Mouse (Mus musculus) hindbrain, postnatal 0 days (tissue): ENCODE measurements around the gene Mc3r. TPM values are rescaled to one million over a fixed set of nuclear protein-coding genes. Genes with fewer than 3 reads are reported as not detected.
A peak's percentile ranks its signal among the peaks of the same experiment; 100 is the strongest.

ENCODE experiments used
- ATAC-seq: fragments of 200-750 bp; cut with Nextera tagmentation; 2 replicates; pipeline ENCODE4 v1.8.0; 2017; ENCODE audit warnings: mild to moderate bottlenecking, moderate TSS enrichment, moderate library complexity
- DNase-seq: peaks from one replicate; pipeline ENCODE4 v3.0.0-alpha.2; 2015; ENCODE audit warnings: low spot score
- H3K27ac ChIP-seq: fragments of 300-500 bp; sonication (generic); 2 replicates; pipeline ENCODE4 v1.5.1; 2014; ENCODE audit warnings: mild to moderate bottlenecking
- H3K27me3 ChIP-seq: fragments of 300-500 bp; sonication (generic); 2 replicates; pipeline ENCODE4 v1.6.1; 2014; ENCODE audit warnings: low read length, mixed read lengths; ENCODE audit not compliant: insufficient read depth
- H3K36me3 ChIP-seq: fragments of 300-500 bp; sonication (generic); 2 replicates; pipeline ENCODE4 v1.6.1; 2014; ENCODE audit warnings: low read length, mixed read lengths; ENCODE audit not compliant: insufficient read depth
- H3K4me1 ChIP-seq: fragments of 300-500 bp; sonication (generic); 2 replicates; pipeline ENCODE4 v1.6.1; 2014; ENCODE audit warnings: antibody characterized with exemption, low read length, mixed read lengths; ENCODE audit not compliant: insufficient read depth
- H3K4me2 ChIP-seq: fragments of 300-500 bp; sonication (generic); 2 replicates; pipeline ENCODE4 v1.6.1; 2014; ENCODE audit warnings: low read depth, mild to moderate bottlenecking, low read length, moderate library complexity, mixed read lengths
- H3K4me3 ChIP-seq: fragments of 300-500 bp; sonication (generic); 2 replicates; pipeline ENCODE4 v1.5.1; 2014; ENCODE audit warnings: low read length
- H3K9ac ChIP-seq: fragments of 300-500 bp; sonication (generic); replicated peaks from 2 replicates; pipeline ENCODE4 v1.6.1; 2014; ENCODE audit warnings: mild to moderate bottlenecking, low read length, moderate library complexity, mixed read lengths
- H3K9me3 ChIP-seq: fragments of 300-500 bp; sonication (generic); 2 replicates; pipeline ENCODE4 v1.6.1; 2016; ENCODE audit warnings: low read length, mixed read lengths
- CTCF ChIP-seq: IDR thresholded peaks from 2 replicates; pipeline ENCODE4 v1.5.1; 2016; ENCODE audit warnings: antibody characterized with exemption, control low read depth, low read depth
- WGBS: fragments of 180-500 bp; shearing (Covaris S2); extraction: QIAGEN DNeasy Blood & Tissue Kit; methylation state at CpG from one replicate; pipeline ENCODE4 v1.1.7; 2014; 5-methylcytosine and 5-hydroxymethylcytosine counted together
- polyA plus RNA-seq: library from polyadenylated mRNA; unstranded; fragments of >200 nt; fragmentation: Nextera tagmentation; extraction: Ambion mirVana; gene quantifications from 2 replicates; pipeline ENCODE4 v1.2.1, GENCODE M21; 2015
- total RNA-seq: library from RNA; depleted of rRNA; stranded (reverse); fragments of >200 nt; gene quantifications from 2 replicates; pipeline ENCODE4 v1.2.3, GENCODE M21; 2014

Mc3r gene
- total and polyA plus RNA-seq, 2 experiments from 2014 or later = 0.31 to 0.38 TPM

DNA sequence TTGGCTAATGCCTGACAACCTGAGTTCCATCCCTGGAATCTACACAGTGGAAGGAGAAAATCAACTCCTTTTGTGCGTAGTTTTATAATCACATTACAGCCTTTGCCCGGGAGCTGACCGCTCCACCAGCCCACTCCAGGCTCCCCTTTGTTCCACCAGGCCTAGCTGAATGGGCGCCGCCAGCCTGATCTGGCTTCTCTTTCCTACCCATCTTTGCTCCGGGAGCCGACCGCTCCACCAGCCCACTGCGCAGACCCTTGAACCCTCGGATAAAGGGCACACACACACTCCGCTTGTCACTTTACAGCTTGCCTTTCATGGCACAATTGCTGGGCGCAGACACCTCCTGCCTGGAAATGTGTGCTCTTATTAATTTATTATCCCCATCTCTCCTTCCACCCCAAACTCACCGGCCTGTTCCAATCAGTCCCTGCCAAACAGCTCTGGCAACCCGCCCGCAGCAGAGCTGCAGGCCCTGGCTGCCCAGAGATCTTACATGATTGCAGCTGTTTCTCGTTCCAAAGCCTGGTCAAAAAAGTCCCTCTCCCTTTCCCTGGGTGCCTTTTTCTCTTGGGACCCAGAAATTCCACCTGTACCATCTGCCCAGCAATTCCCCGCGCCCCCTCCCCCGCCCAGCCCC lies 33.9 kb downstream of the Mc3r start:
- no peaks in the 10 kb centered on the region for H3K4me1 ChIP-seq
- H3K27ac ChIP-seq = peak overlapping the region; percentile 22
- peak; percentile 69; the same call in 1 of the 2 replicates for ATAC-seq
- no peak overlapping the region for H3K4me2 ChIP-seq
- TF ChIP-seq CTCF = no peak
- no peaks in the 10 kb centered on the region for H3K36me3 ChIP-seq
- peak; percentile 72 for DNase-seq
- no peaks in the 10 kb centered on the region for H3K27me3 ChIP-seq
- H3K9ac ChIP-seq = no peak overlapping the region
- H3K9me3 ChIP-seq = no peaks in the 10 kb centered on the region
- H3K4me3 ChIP-seq = no peak overlapping the region
- WGBS = 32% methylated on average over 19 of the region's 19 CpGs

DNA sequence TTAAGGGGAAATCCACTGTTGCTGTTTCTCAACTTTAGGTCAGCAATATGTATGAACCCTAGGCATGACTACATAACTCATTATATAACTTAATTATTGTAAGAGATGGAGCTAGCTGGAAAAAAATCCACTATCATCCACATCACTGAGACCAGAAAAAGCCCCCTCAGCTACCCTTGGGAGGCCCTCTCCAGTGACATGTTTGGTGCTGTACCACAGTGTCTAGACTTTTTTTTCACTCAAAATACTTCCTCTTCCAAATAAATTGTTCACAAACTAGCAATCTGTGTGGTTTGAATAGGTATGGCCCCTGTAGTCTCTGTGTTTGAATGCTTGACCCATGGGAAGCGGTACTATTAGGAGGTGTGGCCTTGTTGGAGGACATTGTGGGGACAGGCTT lies 39.4 kb downstream of the Mc3r start:
- H3K27ac ChIP-seq = no peak overlapping the region
- no peak overlapping the region for H3K4me2 ChIP-seq
- no peak overlapping the region for H3K9ac ChIP-seq
- no peaks in the 10 kb centered on the region for H3K36me3 ChIP-seq
- DNase-seq (no peak), ATAC-seq (no peak)
- no peak overlapping the region for H3K4me3 ChIP-seq
- H3K4me1 ChIP-seq = no peaks in the 10 kb centered on the region
- no peaks in the 10 kb centered on the region for H3K9me3 ChIP-seq
- TF ChIP-seq CTCF = no peak
- H3K27me3 ChIP-seq = no peaks in the 10 kb centered on the region
- 92% methylated on average over 1 of the region's 1 CpGs for WGBS

DNA sequence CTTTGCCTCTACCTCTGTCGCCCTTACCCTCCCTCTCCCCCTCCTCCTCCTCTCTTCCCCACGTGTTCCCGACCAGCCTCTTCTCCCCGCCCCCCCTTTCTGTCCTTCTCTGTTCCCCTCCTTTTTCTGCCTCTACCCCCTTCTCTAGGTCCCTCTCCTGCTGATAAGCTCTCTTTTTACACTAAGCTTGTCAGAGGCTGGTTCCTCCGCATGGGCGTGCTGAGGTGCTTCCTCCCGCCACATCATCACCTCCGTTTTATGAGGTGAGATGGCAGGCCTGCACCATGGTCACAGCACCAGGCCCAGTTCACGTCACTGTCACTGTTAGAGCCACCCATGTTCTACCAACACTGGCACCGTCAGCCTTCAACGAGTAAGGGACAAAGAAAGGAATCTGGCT lies 40.7 kb downstream of the Mc3r start:
- no peaks in the 10 kb centered on the region for H3K36me3 ChIP-seq
- no peaks in the 10 kb centered on the region for H3K4me1 ChIP-seq
- H3K4me2 ChIP-seq = no peak overlapping the region
- ATAC-seq = no peak
- no peak overlapping the region for H3K4me3 ChIP-seq
- H3K27me3 ChIP-seq = no peaks in the 10 kb centered on the region
- no peak overlapping the region for H3K9ac ChIP-seq
- no peak overlapping the region for H3K27ac ChIP-seq
- 34% methylated on average over 10 of the region's 11 CpGs for WGBS
- TF ChIP-seq CTCF = no peak
- no peak for DNase-seq
- H3K9me3 ChIP-seq = no peaks in the 10 kb centered on the region

DNA sequence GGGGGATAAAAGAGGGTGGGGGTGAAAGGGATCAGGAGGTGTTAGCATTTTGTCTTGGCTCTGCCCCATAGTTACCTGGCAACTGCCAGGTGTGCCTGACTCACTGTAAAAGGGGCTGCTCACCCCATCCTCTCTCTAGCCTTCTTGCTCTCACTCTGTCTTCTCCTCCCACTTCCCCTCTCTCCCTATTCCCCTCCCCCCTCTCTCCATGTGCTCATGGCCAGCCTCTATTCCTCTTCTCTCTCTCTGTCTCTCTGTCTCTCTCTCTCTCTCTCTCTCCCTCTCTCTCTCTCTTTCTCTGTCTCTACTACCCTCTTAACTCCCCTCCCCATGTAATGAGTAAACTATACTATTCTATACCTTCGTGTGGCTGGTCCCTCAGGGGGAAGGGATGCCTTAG lies 41.3 kb downstream of the Mc3r start:
- no peak for TF ChIP-seq CTCF
- Histone ChIP-seq H3K4me1 (no peaks in the 10 kb centered on the region), H3K9ac (no peak overlapping the region), H3K27ac (no peak overlapping the region), H3K4me3 (no peak overlapping the region), H3K9me3 (no peaks in the 10 kb centered on the region), H3K36me3 (no peaks in the 10 kb centered on the region), H3K4me2 (no peak overlapping the region), H3K27me3 (no peaks in the 10 kb centered on the region)
- DNase-seq (no peak), ATAC-seq (no peak)
- WGBS = 15% methylated on average over 1 of the region's 1 CpGs

DNA sequence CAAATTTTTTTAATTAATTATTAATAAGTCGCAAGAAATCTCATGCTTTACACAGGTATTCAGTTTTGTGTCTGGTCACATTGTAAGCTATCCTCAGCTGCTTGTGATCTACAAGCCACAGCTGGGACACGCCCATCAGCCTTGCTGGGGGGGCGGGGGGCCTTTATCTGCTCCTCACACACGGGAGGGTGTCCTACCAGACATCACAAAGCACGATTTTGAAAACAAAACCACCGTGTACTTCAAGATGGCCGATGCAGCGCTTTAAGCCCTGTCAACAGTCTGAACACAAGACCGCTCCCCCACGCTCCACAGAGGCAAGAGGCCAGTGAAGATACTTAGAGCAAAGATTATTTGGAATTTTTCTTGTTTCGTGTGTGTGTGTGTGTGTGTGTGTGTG lies 42.2 kb downstream of the Mc3r start:
- H3K9ac ChIP-seq = no peak overlapping the region
- H3K9me3 ChIP-seq = no peaks in the 10 kb centered on the region
- H3K4me3 ChIP-seq = no peak overlapping the region
- H3K36me3 ChIP-seq = no peaks in the 10 kb centered on the region
- WGBS = 82% methylated on average over 11 of the region's 11 CpGs
- TF ChIP-seq CTCF = no peak
- H3K27me3 ChIP-seq = no peaks in the 10 kb centered on the region
- no peak overlapping the region for H3K27ac ChIP-seq
- no peaks in the 10 kb centered on the region for H3K4me1 ChIP-seq
- no peak for DNase-seq
- ATAC-seq = no peak
- no peak overlapping the region for H3K4me2 ChIP-seq

DNA sequence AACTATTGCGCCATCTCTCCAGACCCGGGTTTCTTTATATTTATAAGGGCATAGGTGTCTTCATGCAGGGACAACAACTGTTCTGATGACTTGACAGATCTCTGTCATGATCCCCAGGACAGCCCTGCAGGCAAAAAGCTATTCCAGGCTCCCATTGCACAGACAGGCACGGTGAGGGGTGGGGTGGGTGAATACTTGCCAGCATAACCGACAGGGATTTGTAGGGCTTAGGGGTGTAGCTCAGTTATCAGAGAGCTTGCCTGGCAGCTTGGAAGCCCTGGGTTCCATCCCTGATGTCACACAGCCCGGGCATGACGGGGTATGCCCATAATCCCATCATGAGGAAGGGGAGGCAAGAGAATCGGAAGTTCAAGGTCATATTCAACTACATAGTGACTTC lies 42.7 kb downstream of the Mc3r start:
- no peaks in the 10 kb centered on the region for H3K27me3 ChIP-seq
- no peak overlapping the region for H3K27ac ChIP-seq
- no peaks in the 10 kb centered on the region for H3K36me3 ChIP-seq
- H3K4me1 ChIP-seq = no peaks in the 10 kb centered on the region
- H3K9ac ChIP-seq = no peak overlapping the region
- no peak overlapping the region for H3K4me2 ChIP-seq
- no peaks in the 10 kb centered on the region for H3K9me3 ChIP-seq
- no peak overlapping the region for H3K4me3 ChIP-seq
- 91% methylated on average over 7 of the region's 7 CpGs for WGBS
- DNase-seq (no peak), ATAC-seq (no peak)
- TF ChIP-seq CTCF = no peak

DNA sequence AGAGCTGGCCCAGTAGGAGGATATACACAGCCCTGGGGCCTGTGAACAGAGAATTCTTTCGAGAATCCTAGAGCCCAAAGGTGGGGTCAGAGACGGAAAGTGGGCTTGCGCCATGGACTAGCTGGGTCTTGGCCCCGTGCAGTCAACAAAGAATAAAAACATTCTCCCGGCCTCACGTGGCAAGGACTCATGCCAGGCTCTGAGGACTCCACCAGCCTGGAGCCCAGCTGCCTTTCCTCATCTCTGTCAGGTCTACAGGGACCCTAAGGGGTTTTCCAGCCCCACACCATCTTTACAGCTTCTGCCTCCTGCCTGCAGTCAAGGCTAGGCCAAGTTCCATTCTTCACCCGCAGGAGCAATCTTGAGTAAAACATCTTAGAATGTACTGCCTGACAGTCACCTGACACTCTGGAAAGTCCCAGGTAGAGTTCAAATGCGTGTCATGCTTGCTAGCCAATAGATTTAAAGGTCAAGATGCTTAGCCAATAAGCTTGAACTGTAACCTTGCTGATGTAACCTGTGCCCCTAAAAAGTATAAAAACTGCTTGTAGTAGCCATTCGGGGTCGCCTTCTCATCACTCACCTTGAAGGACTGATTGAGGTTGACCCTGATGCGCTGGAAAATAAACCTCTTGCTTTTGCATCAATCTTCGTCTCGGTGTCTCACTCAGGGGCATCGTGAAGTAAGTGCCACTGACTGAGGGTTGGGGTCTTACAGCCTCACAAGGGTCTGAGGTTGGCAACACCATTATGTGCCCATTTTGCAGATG lies 43.6 kb downstream of the Mc3r start:
- no peaks in the 10 kb centered on the region for H3K36me3 ChIP-seq
- ATAC-seq (no peak), DNase-seq (no peak)
- no peak overlapping the region for H3K4me2 ChIP-seq
- no peaks in the 10 kb centered on the region for H3K9me3 ChIP-seq
- no peaks in the 10 kb centered on the region for H3K27me3 ChIP-seq
- no peak overlapping the region for H3K4me3 ChIP-seq
- H3K9ac ChIP-seq = no peak overlapping the region
- no peaks in the 10 kb centered on the region for H3K4me1 ChIP-seq
- no peak for TF ChIP-seq CTCF
- 87% methylated on average over 14 of the region's 14 CpGs for WGBS
- H3K27ac ChIP-seq = no peak overlapping the region
